Mouse (Mus musculus) megakaryocyte progenitor cell, adult 5-6 weeks (primary cell): ENCODE results near the gene Gm21860. TPM values are rescaled to one million over a fixed set of nuclear protein-coding genes. Genes with fewer than 3 reads are reported as not detected.
"Not testable (repeated sequence)": the region's sequence is repeated elsewhere in the genome, so short reads cannot be mapped to it uniquely, and the experiment has no call there.

Experiments used
- ATAC-seq: replicated peaks from 2 replicates; pipeline ENCODE4 v1.8.0; 2016; ENCODE audit warnings: mild to moderate bottlenecking, moderate TSS enrichment, inconsistent platforms; ENCODE audit not compliant: poor library complexity
- total RNA-seq, 2 experiments: library from RNA; stranded (forward) in 1 of 2; stranded (reverse) in 1 of 2; fragments of 157-497, 149-512 nt in 1 of 2; fragments of 200-1000 nt in 1 of 2; gene quantifications; 2 replicates each; pipeline versions ENCODE4 v1.2.3 to v1.2.4; 2015 to 2017

Gene Gm21860
- total RNA-seq, 2 experiments from 2014 or later: not detected

GRCm38 (mm10) chrY:90733656-90734333, 20.8 kb downstream of the Gm21860 start:
- ATAC-seq: not testable (repeated sequence)

- peak; percentile 66 for ATAC-seq
These were observed 22.5 kb downstream of the Gm21860 start for GRCm38 (mm10) chrY:90732101-90732542.

DNA sequence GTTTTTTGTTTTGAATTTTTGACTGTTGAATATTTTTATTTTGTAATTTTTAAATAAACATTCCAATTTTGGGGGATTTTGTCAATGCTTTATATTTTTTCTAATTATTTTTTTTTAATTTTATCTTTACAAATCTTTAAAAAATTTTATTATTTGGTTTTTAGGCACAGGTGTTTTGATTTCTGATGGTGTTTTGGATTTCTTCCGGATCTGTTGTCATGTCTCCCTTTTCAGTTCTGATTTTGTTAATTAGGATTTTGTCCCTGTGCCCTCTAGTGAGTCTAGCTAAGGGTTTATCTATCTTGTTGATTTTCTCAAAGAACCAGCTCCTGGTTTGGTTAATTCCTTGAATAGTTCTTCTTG, 23.0 kb downstream of the Gm21860 start:
- not testable (repeated sequence) for ATAC-seq

DNA sequence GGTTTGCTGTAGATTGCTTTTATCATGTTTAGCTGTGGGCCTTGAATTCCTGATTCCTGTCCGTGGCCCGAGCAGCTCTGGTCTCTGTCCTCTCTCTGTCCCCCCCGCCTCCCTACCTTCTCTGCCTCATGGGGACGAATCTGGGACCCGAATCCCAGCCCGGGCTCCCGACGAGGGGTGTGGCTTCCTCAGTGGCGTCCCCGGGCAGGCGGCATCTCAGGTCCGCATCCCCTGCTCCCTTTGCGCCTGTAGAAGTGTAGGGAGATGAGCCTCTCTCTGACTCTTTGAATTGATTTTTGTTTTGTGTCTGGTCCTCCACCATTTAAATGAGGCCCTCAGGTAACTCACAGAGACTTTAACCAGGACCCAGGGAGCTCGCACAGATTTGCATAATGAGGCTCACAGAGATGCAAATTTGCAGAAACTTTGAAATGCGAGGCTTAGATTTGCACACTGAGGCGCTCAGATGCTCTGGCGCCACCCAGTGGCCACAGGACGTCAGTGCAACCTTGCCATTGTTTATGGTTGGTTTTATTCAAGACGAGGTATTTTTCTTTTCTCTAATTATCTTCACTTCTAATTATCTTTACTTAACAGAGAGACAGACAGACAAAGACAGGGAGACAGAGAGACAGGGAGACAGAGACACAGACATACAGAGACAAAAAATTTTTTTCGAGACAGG, 23.6 kb downstream of the Gm21860 start:
- ATAC-seq: 0 out of 2 replicates have a peak, but pooled peaks have one; percentile 41

DNA sequence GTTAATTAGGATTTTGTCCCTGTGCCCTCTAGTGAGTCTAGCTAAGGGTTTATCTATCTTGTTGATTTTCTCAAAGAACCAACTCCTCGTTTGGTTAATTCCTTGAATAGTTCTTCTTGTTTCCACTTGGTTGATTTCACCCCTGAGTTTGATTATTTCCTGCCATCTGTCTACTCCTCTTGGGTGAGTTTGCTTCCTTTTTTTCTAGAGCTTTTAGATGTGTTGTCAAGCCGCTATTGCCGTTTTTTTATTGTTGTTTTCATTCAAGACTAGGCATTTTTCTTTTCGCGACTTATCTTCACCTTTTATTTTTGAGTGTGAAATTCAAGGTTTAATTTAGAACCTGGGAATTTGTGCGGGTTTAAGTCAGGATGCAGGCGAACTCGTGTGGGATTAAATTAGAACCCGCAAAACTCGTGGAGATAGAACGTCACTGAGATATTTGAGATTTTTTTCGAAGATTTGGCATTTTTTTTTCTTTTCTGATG, 24.8 kb downstream of the Gm21860 start:
- not testable (repeated sequence) for ATAC-seq

DNA sequence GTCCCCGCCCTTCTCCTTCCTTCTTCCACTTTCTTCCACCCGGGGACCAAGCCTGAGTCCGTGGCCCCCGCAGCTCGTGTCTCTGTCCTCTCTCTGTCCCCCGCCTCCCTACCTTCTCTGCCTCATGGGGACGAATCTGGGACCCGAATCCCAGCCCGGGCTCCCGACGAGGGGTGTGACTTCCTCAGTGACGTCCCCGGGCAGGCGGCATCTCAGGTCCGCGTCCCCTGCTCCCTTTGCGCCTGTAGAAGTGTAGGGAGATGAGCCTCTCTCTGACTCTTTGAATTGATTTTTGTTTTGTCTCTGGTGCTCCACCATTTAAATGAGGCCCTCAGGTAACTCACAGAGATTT, 25.7 kb downstream of the Gm21860 start:
- ATAC-seq: peak; percentile 57

GRCm38 (mm10) chrY:90728251-90728904, 26.2 kb downstream of the Gm21860 start:
- ATAC-seq: not testable (repeated sequence)

DNA sequence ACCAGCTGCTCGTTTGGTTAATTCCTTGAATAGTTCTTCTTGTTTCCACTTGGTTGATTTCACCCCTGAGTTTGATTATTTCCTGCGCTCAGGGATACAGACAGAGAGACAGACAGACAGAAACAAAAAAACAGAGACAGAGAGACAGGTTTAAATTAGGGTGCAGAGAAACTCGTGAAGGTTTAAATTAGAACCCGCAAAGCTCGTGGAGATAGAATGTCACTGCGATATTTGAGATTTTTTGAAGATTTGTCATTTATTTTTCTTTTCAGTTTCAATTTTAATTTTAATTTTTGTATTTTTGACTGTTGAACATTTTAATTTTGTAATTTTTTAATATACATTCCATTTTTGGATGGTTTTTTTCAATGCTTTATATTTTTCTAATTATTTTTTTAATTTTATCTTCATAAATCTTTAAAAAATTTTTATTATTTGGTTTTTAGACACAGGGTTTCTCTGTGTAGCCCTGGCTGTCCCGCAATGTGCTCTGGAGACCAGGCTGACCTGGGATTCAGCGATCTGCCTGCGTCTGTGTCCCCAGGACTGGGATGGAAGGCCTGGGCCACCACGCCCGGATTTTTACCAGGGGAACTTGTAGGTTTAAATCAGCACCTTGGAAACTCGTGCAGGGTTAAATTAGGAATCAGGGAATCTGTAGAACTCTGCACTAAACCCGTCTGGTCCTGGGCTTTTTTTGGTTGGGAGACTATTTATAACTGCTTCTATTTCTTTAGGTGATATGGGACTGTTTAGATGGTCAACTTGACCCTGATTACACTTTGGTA, 27.3 kb downstream of the Gm21860 start:
- not testable (repeated sequence) for ATAC-seq

- peak; percentile 57; the same call in 1 of the 2 replicates for ATAC-seq
These were observed 28.7 kb downstream of the Gm21860 start for GRCm38 (mm10) chrY:90725701-90726451.

DNA sequence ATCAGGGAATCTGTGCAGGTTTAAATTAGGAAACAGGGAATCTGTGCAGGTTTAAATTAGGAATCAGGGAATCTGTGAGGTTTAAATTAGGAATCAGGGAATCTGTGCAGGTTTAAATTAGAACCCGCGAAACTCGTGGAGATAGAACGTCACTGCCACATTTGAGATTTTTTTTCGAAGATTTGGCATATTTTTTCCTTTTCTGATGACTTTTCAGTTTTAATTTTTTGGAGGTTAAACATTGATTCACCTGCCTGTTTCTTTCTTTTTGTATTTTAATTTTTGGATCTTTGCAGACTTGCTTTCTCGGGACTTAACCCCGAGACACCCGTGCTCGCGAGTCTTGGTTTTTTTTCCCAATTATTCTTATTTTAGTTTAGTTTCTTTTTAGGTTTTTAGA, 29.5 kb downstream of the Gm21860 start:
- ATAC-seq: not testable (repeated sequence)

DNA sequence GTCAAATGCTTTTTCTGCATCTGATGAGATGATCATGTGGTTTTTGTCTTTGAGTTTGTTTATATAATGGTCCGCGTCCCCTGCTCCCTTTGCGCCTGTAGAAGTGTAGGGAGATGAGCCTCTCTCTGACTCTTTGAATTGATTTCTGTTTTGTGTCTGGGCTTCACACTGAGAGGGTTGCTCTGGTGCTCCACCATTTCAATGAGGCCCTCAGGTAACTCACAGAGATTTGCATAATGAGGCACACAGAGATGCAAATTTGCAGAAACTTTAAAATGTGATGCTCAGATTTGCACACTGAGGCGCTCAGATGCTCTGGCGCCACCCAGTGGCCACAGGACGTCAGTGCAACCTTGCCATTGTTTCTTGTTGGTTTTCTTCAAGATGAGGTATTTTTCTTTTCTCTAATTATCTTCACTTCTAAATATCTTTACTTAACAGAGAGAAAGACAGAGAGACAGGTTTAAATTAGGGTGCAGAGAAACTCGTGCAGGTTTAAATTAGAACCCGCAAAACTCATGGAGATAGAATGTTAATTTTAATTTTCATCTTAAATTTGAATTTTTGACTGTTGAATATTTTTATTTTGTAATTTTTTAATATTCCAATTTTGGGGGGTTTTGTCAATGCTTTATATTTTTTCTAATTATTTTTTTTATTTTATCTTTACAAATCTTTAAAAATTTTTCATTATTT, 30.5 kb downstream of the Gm21860 start:
- peak; percentile 54 for ATAC-seq

DNA sequence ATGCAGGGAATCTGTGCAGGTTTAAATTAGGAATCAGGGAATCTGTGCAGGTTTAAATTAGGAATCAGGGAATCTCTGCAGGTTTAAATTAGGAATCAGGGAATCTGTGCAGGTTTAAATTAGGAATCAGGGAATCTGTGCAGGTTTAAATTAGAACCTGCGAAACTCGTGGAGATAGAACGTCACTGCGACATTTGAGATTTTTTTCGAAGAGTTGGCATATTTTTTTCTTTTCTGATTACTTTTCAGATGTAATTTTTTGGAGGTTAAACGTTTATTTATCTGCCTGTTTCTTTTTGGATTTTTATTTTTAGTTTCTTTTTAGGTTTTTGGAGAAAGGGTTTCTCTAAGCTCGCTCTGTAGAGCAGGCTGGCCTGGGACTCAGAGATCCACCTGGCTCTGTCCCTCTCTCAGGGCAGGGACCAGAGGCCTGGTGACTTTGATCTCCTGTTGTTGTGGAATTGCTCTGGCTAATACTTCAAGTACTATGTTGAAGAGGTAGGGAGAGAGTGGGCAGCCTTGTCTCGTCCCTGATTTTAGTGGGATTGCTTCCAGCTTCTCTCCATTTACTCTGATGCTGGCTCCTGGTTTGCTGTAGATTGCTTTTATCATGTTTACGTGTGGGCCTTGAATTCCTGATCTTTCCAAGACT, 31.2 kb downstream of the Gm21860 start:
- 0 out of 2 replicates have a peak, but pooled peaks have one; percentile 35 for ATAC-seq

GRCm38 (mm10) chrY:90720505-90720904, 34.1 kb downstream of the Gm21860 start:
- ATAC-seq: not testable (repeated sequence)

GRCm38 (mm10) chrY:90719403-90720232, 35.0 kb downstream of the Gm21860 start:
- ATAC-seq: not testable (repeated sequence)

- peak; percentile 95 for ATAC-seq
These were observed 35.8 kb downstream of the Gm21860 start for GRCm38 (mm10) chrY:90718583-90719402.

GRCm38 (mm10) chrY:90718021-90718420, 36.6 kb downstream of the Gm21860 start:
- ATAC-seq: not testable (repeated sequence)

GRCm38 (mm10) chrY:90717496-90717895, 37.1 kb downstream of the Gm21860 start:
- ATAC-seq: not testable (repeated sequence)
